Mouse (Mus musculus) lung, postnatal 0 days (tissue): ENCODE results near the gene Map3k4. TPM values are rescaled to one million over a fixed set of nuclear protein-coding genes. Genes with fewer than 3 reads are reported as not detected.

Source experiments
- ATAC-seq: fragments of 200-750 bp; cut with Nextera tagmentation; 2 replicates; pipeline ENCODE4 v1.8.0; 2017; ENCODE audit warnings: moderate library complexity
- DNase-seq: peaks from one replicate; pipeline ENCODE4 v3.0.0-alpha.2; 2016; ENCODE audit warnings: low spot score
- H3K27ac ChIP-seq: fragments of 300-500 bp; sonication (generic); 2 replicates; pipeline ENCODE4 v1.5.1; 2014; ENCODE audit warnings: antibody characterized with exemption, mild to moderate bottlenecking, low read length, mixed read lengths
- H3K27me3 ChIP-seq: fragments of 300-500 bp; sonication (generic); replicated peaks from 2 replicates; pipeline ENCODE4 v1.6.1; 2014; ENCODE audit warnings: low read length, mixed read lengths; ENCODE audit not compliant: insufficient read depth
- H3K36me3 ChIP-seq: fragments of 300-500 bp; sonication (generic); 2 replicates; pipeline ENCODE4 v1.6.1; 2014; ENCODE audit warnings: low read length, mixed read lengths; ENCODE audit not compliant: insufficient read depth
- H3K4me1 ChIP-seq: fragments of 300-500 bp; sonication (generic); 2 replicates; pipeline ENCODE4 v1.6.1; 2014; ENCODE audit warnings: antibody characterized with exemption, low read depth, low read length, mixed read lengths; ENCODE audit not compliant: insufficient read depth
- H3K4me2 ChIP-seq: fragments of 300-500 bp; sonication (generic); replicated peaks from 2 replicates; pipeline ENCODE4 v1.6.1; 2014; ENCODE audit warnings: low read depth, mild to moderate bottlenecking, low read length, moderate library complexity, mixed read lengths
- H3K4me3 ChIP-seq: fragments of 300-500 bp; sonication (generic); 2 replicates; pipeline ENCODE4 v1.5.1; 2014; ENCODE audit warnings: low read depth, low read length
- H3K9ac ChIP-seq: fragments of 300-500 bp; sonication (generic); replicated peaks from 2 replicates; pipeline ENCODE4 v1.6.1; 2014; ENCODE audit warnings: low read depth, mild to moderate bottlenecking
- H3K9me3 ChIP-seq: fragments of 300-500 bp; sonication (generic); 2 replicates; pipeline ENCODE4 v1.6.1; 2016; ENCODE audit warnings: low read length, mixed read lengths
- CTCF ChIP-seq: IDR thresholded peaks from 2 replicates; pipeline ENCODE4 v1.5.1; 2016; ENCODE audit warnings: antibody characterized with exemption, mild to moderate bottlenecking
- EP300 ChIP-seq: IDR thresholded peaks from 2 replicates; pipeline ENCODE4 v1.6.1; 2016; ENCODE audit warnings: antibody characterized with exemption, mild to moderate bottlenecking, control low read depth
- WGBS: fragments of 180-500 bp; shearing (Covaris S2); extraction: QIAGEN DNeasy Blood & Tissue Kit; methylation state at CpG from one replicate; pipeline ENCODE4 v1.1.7; 2014; 5-methylcytosine and 5-hydroxymethylcytosine counted together
- polyA plus RNA-seq: library from polyadenylated mRNA; unstranded; fragments of >200 nt; fragmentation: Nextera tagmentation; extraction: Ambion mirVana; gene quantifications from 2 replicates; pipeline ENCODE4 v1.2.1, GENCODE M21; 2015

The Map3k4 gene
- polyA plus RNA-seq, 1 experiment from 2014 or later = 32.5 TPM

GRCm38 (mm10) chr17:12240701-12241100 is 77.9 kb downstream of the Map3k4 start:
- WGBS = 86% methylated on average over 3 of the region's 3 CpGs
- Histone ChIP-seq H3K27ac (no peak overlapping the region), H3K4me3 (no peak overlapping the region), H3K4me1 (no peaks in the 10 kb centered on the region), H3K9ac (no peak overlapping the region), H3K27me3 (no peaks in the 10 kb centered on the region), H3K36me3 (peaks cover 19% of the 10 kb centered on the region), H3K4me2 (no peak overlapping the region), H3K9me3 (no peaks in the 10 kb centered on the region)
- DNase-seq (no peak), ATAC-seq (no peak)
- TF ChIP-seq EP300 (no peak), CTCF (no peak)

DNA sequence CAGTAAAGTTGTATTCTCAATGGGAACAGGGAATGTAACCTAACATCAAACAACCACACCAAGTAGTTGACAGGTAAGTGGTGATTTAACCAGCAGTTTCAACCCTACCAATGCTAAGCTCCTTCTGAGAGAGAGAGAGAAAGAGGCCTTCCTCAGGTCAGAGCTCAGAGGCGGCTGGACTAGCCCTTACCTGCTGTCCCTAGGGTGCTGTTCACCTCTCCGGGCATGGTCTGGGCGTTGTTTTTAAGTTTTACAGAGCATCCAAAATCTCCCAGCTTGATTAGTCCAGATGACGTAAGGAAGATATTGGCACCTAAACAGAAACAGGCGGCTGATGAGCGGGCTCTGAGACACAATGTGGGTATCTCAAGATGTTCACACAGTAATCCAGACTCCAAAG is 85.9 kb downstream of the Map3k4 start:
- H3K36me3 ChIP-seq = peaks cover 27% of the 10 kb centered on the region
- no peaks in the 10 kb centered on the region for H3K9me3 ChIP-seq
- H3K9ac ChIP-seq = no peak overlapping the region
- no peak overlapping the region for H3K4me2 ChIP-seq
- DNase-seq (no peak), ATAC-seq (no peak)
- H3K27ac ChIP-seq = no peak overlapping the region
- no peak overlapping the region for H3K4me3 ChIP-seq
- no peaks in the 10 kb centered on the region for H3K4me1 ChIP-seq
- WGBS = 94% methylated on average over 6 of the region's 6 CpGs
- TF ChIP-seq EP300 (no peak), CTCF (no peak)
- H3K27me3 ChIP-seq = no peaks in the 10 kb centered on the region

DNA sequence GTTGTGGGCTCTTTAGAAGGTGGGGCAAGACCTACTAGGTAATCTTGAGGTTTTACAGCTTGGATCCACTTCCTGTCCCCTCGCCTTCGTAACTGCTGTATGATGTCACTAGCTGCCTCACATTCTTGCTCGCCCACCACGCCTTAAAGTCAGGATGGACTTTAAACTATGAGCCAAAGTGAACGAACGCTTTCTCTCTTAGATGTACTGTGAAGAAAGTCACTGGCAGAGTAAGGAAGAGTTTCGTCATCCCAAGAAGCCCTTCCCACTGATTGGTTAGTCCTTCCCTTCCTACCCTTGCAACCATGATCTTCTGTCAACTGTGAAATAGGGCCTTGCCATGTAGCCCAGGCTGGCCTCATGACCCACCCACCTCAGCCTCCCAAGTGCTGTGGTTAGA is 87.5 kb downstream of the Map3k4 start:
- no peak for ATAC-seq
- WGBS = 77% methylated on average over 7 of the region's 7 CpGs
- no peak overlapping the region for H3K9ac ChIP-seq
- TF ChIP-seq EP300 (no peak), CTCF (no peak)
- H3K36me3 ChIP-seq = peaks cover 19% of the 10 kb centered on the region
- H3K4me3 ChIP-seq = no peak overlapping the region
- H3K9me3 ChIP-seq = no peaks in the 10 kb centered on the region
- H3K27me3 ChIP-seq = no peaks in the 10 kb centered on the region
- H3K4me1 ChIP-seq = no peaks in the 10 kb centered on the region
- H3K27ac ChIP-seq = no peak overlapping the region
- H3K4me2 ChIP-seq = no peak overlapping the region
- DNase-seq = no peak

DNA sequence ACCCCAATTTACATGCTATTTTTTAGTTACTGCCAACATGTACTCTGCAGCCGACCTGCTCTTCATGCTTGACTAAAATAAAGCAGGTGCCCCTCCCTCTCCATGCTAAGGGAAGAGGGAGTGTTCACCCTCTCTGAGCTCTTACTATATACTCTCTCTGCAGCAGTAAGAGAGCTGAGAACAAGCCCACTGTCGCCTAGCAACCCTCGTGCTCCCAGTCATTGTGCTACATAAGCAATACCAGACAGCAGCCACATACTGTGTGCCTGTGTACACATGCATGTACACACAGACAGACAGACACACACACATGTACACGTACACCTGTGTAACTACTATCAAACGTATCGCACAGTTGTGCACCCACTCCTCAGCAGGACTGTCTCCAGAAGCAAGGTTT is 88.4 kb downstream of the Map3k4 start:
- no peak overlapping the region for H3K4me2 ChIP-seq
- H3K27me3 ChIP-seq = no peaks in the 10 kb centered on the region
- no peak overlapping the region for H3K4me3 ChIP-seq
- no peak overlapping the region for H3K27ac ChIP-seq
- H3K36me3 ChIP-seq = peaks cover 17% of the 10 kb centered on the region; the same call in 1 of the 2 replicates
- 75% methylated on average over 6 of the region's 6 CpGs for WGBS
- no peak overlapping the region for H3K9ac ChIP-seq
- no peak for TF ChIP-seq CTCF
- no peak for DNase-seq
- no peaks in the 10 kb centered on the region for H3K4me1 ChIP-seq
- ATAC-seq = peak; percentile 30; the same call in 1 of the 2 replicates
- no peaks in the 10 kb centered on the region for H3K9me3 ChIP-seq

GRCm38 (mm10) chr17:12229756-12230155 is 88.8 kb downstream of the Map3k4 start:
- H3K4me3 ChIP-seq = no peak overlapping the region
- no peak overlapping the region for H3K27ac ChIP-seq
- DNase-seq = no peak
- ATAC-seq = peak; percentile 38; the same call in 1 of the 2 replicates
- 82% methylated on average over 9 of the region's 9 CpGs for WGBS
- TF ChIP-seq EP300 (no peak), CTCF (no peak)
- no peak overlapping the region for H3K9ac ChIP-seq
- H3K4me2 ChIP-seq = no peak overlapping the region
- H3K9me3 ChIP-seq = no peaks in the 10 kb centered on the region
- no peaks in the 10 kb centered on the region for H3K4me1 ChIP-seq
- H3K36me3 ChIP-seq = peaks cover 13% of the 10 kb centered on the region; the same call in 1 of the 2 replicates
- H3K27me3 ChIP-seq = no peaks in the 10 kb centered on the region

- Histone ChIP-seq H3K9me3 (no peaks in the 10 kb centered on the region), H3K4me3 (no peak overlapping the region), H3K36me3 (peaks cover 13% of the 10 kb centered on the region; the same call in 1 of the 2 replicates), H3K27me3 (no peaks in the 10 kb centered on the region), H3K4me1 (no peaks in the 10 kb centered on the region), H3K27ac (no peak overlapping the region), H3K4me2 (no peak overlapping the region), H3K9ac (no peak overlapping the region)
- WGBS = 86% methylated on average over 7 of the region's 7 CpGs
- DNase-seq (no peak), ATAC-seq (no peak)
- TF ChIP-seq CTCF (no peak), EP300 (no peak)
Measured at GRCm38 (mm10) chr17:12228471-12228870, 90.1 kb downstream of the Map3k4 start.

DNA sequence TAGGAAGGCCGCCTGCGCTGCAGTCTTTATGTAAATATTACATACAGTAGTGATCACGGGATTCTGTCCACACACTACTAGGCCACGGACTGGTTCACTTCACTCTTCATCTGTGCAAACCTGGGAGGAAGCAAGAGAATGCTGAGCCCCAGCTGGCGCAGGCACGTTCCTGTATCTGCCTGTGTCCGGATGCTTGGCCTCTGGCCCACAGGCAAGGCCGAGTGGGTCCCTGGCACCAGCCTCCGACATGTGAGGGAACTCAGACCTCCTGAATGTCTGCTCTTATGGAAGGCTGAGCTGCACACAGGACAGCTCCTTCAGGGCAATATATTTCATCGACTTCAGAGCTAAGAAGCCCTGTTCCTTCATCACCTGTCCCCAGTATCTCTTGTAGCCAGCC is 90.6 kb downstream of the Map3k4 start:
- 71% methylated on average over 10 of the region's 10 CpGs for WGBS
- TF ChIP-seq EP300 (no peak), CTCF (no peak)

More for the DNA sequence above, 90.6 kb downstream of the Map3k4 start:
- no peak overlapping the region for H3K9ac ChIP-seq
- no peak for DNase-seq
- H3K9me3 ChIP-seq = no peaks in the 10 kb centered on the region
- H3K4me3 ChIP-seq = no peak overlapping the region
- H3K4me2 ChIP-seq = no peak overlapping the region
- no peaks in the 10 kb centered on the region for H3K4me1 ChIP-seq
- H3K36me3 ChIP-seq = peaks cover 13% of the 10 kb centered on the region; the same call in 1 of the 2 replicates
- H3K27ac ChIP-seq = no peak overlapping the region
- ATAC-seq = no peak
- H3K27me3 ChIP-seq = no peaks in the 10 kb centered on the region
